Mouse (Mus musculus) embryonic facial prominence, embryonic 11.5 days (tissue): ENCODE data around the gene Ankdd1b. TPM values are rescaled to one million over a fixed set of nuclear protein-coding genes. Genes with fewer than 3 reads are reported as not detected.
A peak's percentile ranks its signal among the peaks of the same experiment; 100 is the strongest.

Experiments
- ATAC-seq: fragments of 200-750 bp; cut with Nextera tagmentation; replicated peaks from 2 replicates; pipeline ENCODE4 v1.8.0; 2017; ENCODE audit warnings: low read depth; ENCODE audit not compliant: insufficient number of reproducible peaks, low FRiP score, low TSS enrichment
- DNase-seq: peaks from one replicate; pipeline ENCODE4 v3.0.0-alpha.2; 2015; ENCODE audit warnings: low spot score
- H3K27ac ChIP-seq: fragments of 300-500 bp; sonication (generic); replicated peaks from 2 replicates; pipeline ENCODE4 v1.5.1; 2014; ENCODE audit warnings: mild to moderate bottlenecking, low read depth, low read length, control low read depth
- H3K27me3 ChIP-seq: fragments of 300-500 bp; sonication (generic); 2 replicates; pipeline ENCODE4 v1.6.1; 2014; ENCODE audit warnings: mild to moderate bottlenecking, low read length, moderate library complexity, mixed read lengths; ENCODE audit not compliant: control insufficient read depth, insufficient read depth
- H3K36me3 ChIP-seq: fragments of 300-500 bp; sonication (generic); replicated peaks from 2 replicates; pipeline ENCODE4 v1.6.1; 2014; ENCODE audit warnings: low read depth, mild to moderate bottlenecking, low read length, moderate library complexity, mixed read lengths; ENCODE audit not compliant: control insufficient read depth, insufficient read depth
- H3K4me1 ChIP-seq: fragments of 300-500 bp; sonication (generic); 2 replicates; pipeline ENCODE4 v1.6.1; 2014; ENCODE audit warnings: low read length, mixed read lengths; ENCODE audit not compliant: control insufficient read depth, insufficient read depth
- H3K4me2 ChIP-seq: fragments of 300-500 bp; sonication (generic); 2 replicates; pipeline ENCODE4 v1.6.1; 2014; ENCODE audit warnings: low read depth, mild to moderate bottlenecking, control low read depth, low read length, moderate library complexity
- H3K4me3 ChIP-seq: fragments of 300-500 bp; sonication (generic); 2 replicates; pipeline ENCODE4 v1.5.1; 2014; ENCODE audit warnings: low read depth, low read length, control low read depth
- H3K9ac ChIP-seq: fragments of 300-500 bp; sonication (generic); replicated peaks from 2 replicates; pipeline ENCODE4 v1.6.1; 2014; ENCODE audit warnings: mild to moderate bottlenecking, control low read depth, low read length
- H3K9me3 ChIP-seq: fragments of 300-500 bp; sonication (generic); replicated peaks from 2 replicates; pipeline ENCODE4 v1.6.1; 2016; ENCODE audit warnings: mild to moderate bottlenecking, low read length, inconsistent platforms, mixed read lengths; ENCODE audit not compliant: control insufficient read depth
- WGBS: fragments of 180-500 bp; shearing (Covaris S2); extraction: QIAGEN DNeasy Blood & Tissue Kit; methylation state at CpG from one replicate; pipeline ENCODE4 v1.1.7; 2014; 5-methylcytosine and 5-hydroxymethylcytosine counted together
- polyA plus RNA-seq: library from polyadenylated mRNA; unstranded; fragments of >200 nt; fragmentation: Nextera tagmentation; extraction: Ambion mirVana; gene quantifications from 2 replicates; pipeline ENCODE4 v1.2.1, GENCODE M21; 2014

The Ankdd1b gene
- polyA plus RNA-seq, 1 experiment from 2014 or later = not detected

GRCm38 (mm10) chr13:96477226-96477625 is 6.2 kb upstream of the Ankdd1b start:
- Histone ChIP-seq H3K9me3 (no peaks in the 10 kb centered on the region), H3K4me2 (no peak overlapping the region), H3K4me1 (no peaks in the 10 kb centered on the region), H3K4me3 (no peak overlapping the region), H3K36me3 (no peaks in the 10 kb centered on the region), H3K27ac (no peak overlapping the region), H3K27me3 (no peaks in the 10 kb centered on the region), H3K9ac (no peak overlapping the region)
- DNase-seq (no peak), ATAC-seq (no peak)
- WGBS = 95% methylated on average over 4 of the region's 4 CpGs

GRCm38 (mm10) chr13:96470556-96470955 is 442 bp downstream of the Ankdd1b start:
- ATAC-seq = no peak
- Histone ChIP-seq H3K4me1 (no peaks in the 10 kb centered on the region), H3K36me3 (no peaks in the 10 kb centered on the region), H3K4me3 (no peak overlapping the region), H3K9me3 (no peaks in the 10 kb centered on the region), H3K9ac (no peak overlapping the region), H3K27me3 (no peaks in the 10 kb centered on the region), H3K27ac (no peak overlapping the region), H3K4me2 (no peak overlapping the region)
- DNase-seq = no peak
- 84% methylated on average over 6 of the region's 6 CpGs for WGBS

GRCm38 (mm10) chr13:96468678-96469077 is 2.3 kb downstream of the Ankdd1b start:
- Histone ChIP-seq H3K9me3 (no peaks in the 10 kb centered on the region), H3K36me3 (no peaks in the 10 kb centered on the region), H3K9ac (no peak overlapping the region), H3K4me2 (no peak overlapping the region), H3K27me3 (no peaks in the 10 kb centered on the region), H3K27ac (no peak overlapping the region), H3K4me3 (no peak overlapping the region), H3K4me1 (no peaks in the 10 kb centered on the region)
- no peak for ATAC-seq
- WGBS = 94% methylated on average over 5 of the region's 5 CpGs
- no peak for DNase-seq

GRCm38 (mm10) chr13:96465315-96465714 is 5.7 kb downstream of the Ankdd1b start:
- H3K27me3 ChIP-seq = no peaks in the 10 kb centered on the region
- no peak overlapping the region for H3K4me2 ChIP-seq
- H3K4me3 ChIP-seq = no peak overlapping the region
- H3K36me3 ChIP-seq = no peaks in the 10 kb centered on the region
- 58% methylated on average over 5 of the region's 5 CpGs for WGBS
- H3K9me3 ChIP-seq = no peaks in the 10 kb centered on the region
- H3K27ac ChIP-seq = no peak overlapping the region
- DNase-seq = no peak
- H3K4me1 ChIP-seq = no peaks in the 10 kb centered on the region
- no peak for ATAC-seq
- H3K9ac ChIP-seq = no peak overlapping the region

GRCm38 (mm10) chr13:96462644-96463043 is 8.4 kb downstream of the Ankdd1b start:
- H3K4me1 ChIP-seq = no peaks in the 10 kb centered on the region
- H3K27me3 ChIP-seq = no peaks in the 10 kb centered on the region
- DNase-seq = peak; percentile 11
- H3K9me3 ChIP-seq = no peaks in the 10 kb centered on the region
- ATAC-seq = no peak
- H3K9ac ChIP-seq = no peak overlapping the region
- H3K4me3 ChIP-seq = no peak overlapping the region
- WGBS = 64% methylated on average over 1 of the region's 1 CpGs
- H3K4me2 ChIP-seq = no peak overlapping the region
- H3K27ac ChIP-seq = no peak overlapping the region
- no peaks in the 10 kb centered on the region for H3K36me3 ChIP-seq

GRCm38 (mm10) chr13:96458606-96459005 is 12.4 kb downstream of the Ankdd1b start:
- no peak overlapping the region for H3K4me3 ChIP-seq
- H3K9ac ChIP-seq = no peak overlapping the region
- DNase-seq = no peak
- 86% methylated on average over 4 of the region's 4 CpGs for WGBS
- no peaks in the 10 kb centered on the region for H3K9me3 ChIP-seq
- H3K4me2 ChIP-seq = no peak overlapping the region
- no peaks in the 10 kb centered on the region for H3K36me3 ChIP-seq
- H3K4me1 ChIP-seq = no peaks in the 10 kb centered on the region
- H3K27me3 ChIP-seq = no peaks in the 10 kb centered on the region
- no peak for ATAC-seq
- H3K27ac ChIP-seq = no peak overlapping the region

GRCm38 (mm10) chr13:96458018-96458417 is 13.0 kb downstream of the Ankdd1b start:
- H3K27me3 ChIP-seq = no peaks in the 10 kb centered on the region
- H3K36me3 ChIP-seq = no peaks in the 10 kb centered on the region
- ATAC-seq = no peak
- no peak overlapping the region for H3K27ac ChIP-seq
- no peak for DNase-seq
- H3K9me3 ChIP-seq = no peaks in the 10 kb centered on the region
- 85% methylated on average over 5 of the region's 5 CpGs for WGBS
- no peaks in the 10 kb centered on the region for H3K4me1 ChIP-seq
- no peak overlapping the region for H3K9ac ChIP-seq
- H3K4me3 ChIP-seq = no peak overlapping the region
- no peak overlapping the region for H3K4me2 ChIP-seq

GRCm38 (mm10) chr13:96457566-96457965 is 13.4 kb downstream of the Ankdd1b start:
- Histone ChIP-seq H3K9ac (no peak overlapping the region), H3K9me3 (no peaks in the 10 kb centered on the region), H3K36me3 (no peaks in the 10 kb centered on the region), H3K27me3 (no peaks in the 10 kb centered on the region), H3K27ac (no peak overlapping the region), H3K4me2 (no peak overlapping the region), H3K4me1 (no peaks in the 10 kb centered on the region), H3K4me3 (no peak overlapping the region)
- WGBS = 95% methylated on average over 5 of the region's 5 CpGs
- no peak for ATAC-seq
- DNase-seq = no peak
